Mouse (Mus musculus) CH12.LX (cell line): ENCODE results near the gene Rab21. TPM values are rescaled to one million over a fixed set of nuclear protein-coding genes. Genes with fewer than 3 reads are reported as not detected.

Experiments used
- DNase-seq: peaks from one replicate; pipeline ENCODE4 v3.0.0-alpha.2; 2013; ENCODE audit errors: extremely low read depth
- H3K27ac ChIP-seq: 2 replicates; pipeline ENCODE4 v1.5.1; 2012; ENCODE audit warnings: low read depth, mild to moderate bottlenecking, control low read depth, moderate library complexity; ENCODE audit not compliant: insufficient read depth
- H3K27me3 ChIP-seq: replicated peaks from 2 replicates; pipeline ENCODE3; 2012; ENCODE audit warnings: inconsistent platforms
- H3K36me3 ChIP-seq, 2 experiments: replicated peaks in 1 of 2; 2 replicates each; pipeline versions ENCODE3 to v1.6.1; 2012; ENCODE audit warnings: inconsistent platforms in 1 of 2, low read length in 1 of 2, mild to moderate bottlenecking in 1 of 2, mixed read lengths in 1 of 2, moderate library complexity in 1 of 2; ENCODE audit not compliant: control insufficient read depth in 1 of 2, insufficient read depth in 1 of 2
- H3K4me1 ChIP-seq, 2 experiments: 2 replicates each; pipeline ENCODE4 v1.6.1; 2012; ENCODE audit warnings: inconsistent platforms in 1 of 2, moderate library complexity in 1 of 2; ENCODE audit not compliant: insufficient read depth in 2 of 2, control insufficient read depth in 1 of 2
- H3K4me2 ChIP-seq: 2 replicates; pipeline ENCODE4 v1.6.1; 2012; ENCODE audit warnings: low read depth, mild to moderate bottlenecking, control low read depth; ENCODE audit not compliant: poor library complexity, insufficient read depth, severe bottlenecking
- H3K4me3 ChIP-seq, 3 experiments: fragments of 150-350 bp in 1 of 3; sonication (generic) in 1 of 3; replicated peaks in 1 of 3; 2 replicates each; pipeline versions ENCODE3 to v1.5.1; 2011 to 2012; ENCODE audit warnings: low read depth in 2 of 3, low read length in 2 of 3, mild to moderate bottlenecking in 2 of 3, moderate library complexity in 2 of 3, control low read depth in 1 of 3, improper control_type of control experiment in 1 of 3, inconsistent platforms in 1 of 3, mixed read lengths in 1 of 3; ENCODE audit not compliant: poor library complexity in 1 of 3
- H3K79me2 ChIP-seq: replicated peaks from 2 replicates; pipeline ENCODE4 v1.6.1; 2012; ENCODE audit warnings: mild to moderate bottlenecking, moderate library complexity; ENCODE audit not compliant: control insufficient read depth, poor library complexity, insufficient read depth, severe bottlenecking; ENCODE audit errors: extremely low read depth
- H3K9ac ChIP-seq: 2 replicates; pipeline ENCODE4 v1.6.1; 2012; ENCODE audit warnings: low read depth, mild to moderate bottlenecking, control low read depth, moderate library complexity; ENCODE audit not compliant: insufficient read depth
- H3K9me3 ChIP-seq: replicated peaks from 2 replicates; pipeline ENCODE3; 2012; ENCODE audit warnings: low read length, inconsistent platforms, mixed read lengths
- BHLHE40 ChIP-seq: IDR thresholded peaks from 2 replicates; pipeline ENCODE4 v1.6.1; 2011; ENCODE audit warnings: mild to moderate bottlenecking, low read depth, low read length, improper control_type of control experiment
- CHD2 ChIP-seq: IDR thresholded peaks from 2 replicates; pipeline ENCODE4 v1.6.1; 2011; ENCODE audit warnings: low read length, improper control_type of control experiment
- E2F4 ChIP-seq: IDR thresholded peaks from 2 replicates; pipeline ENCODE4 v1.6.1; 2011; ENCODE audit warnings: low read depth, low read length, improper control_type of control experiment; ENCODE audit not compliant: insufficient replicate concordance
- ELF1 ChIP-seq: IDR thresholded peaks from 2 replicates; pipeline ENCODE4 v1.6.1; 2014; ENCODE audit warnings: low read depth, mild to moderate bottlenecking, inconsistent platforms, low read length, improper control_type of control experiment
- EP300 ChIP-seq: IDR thresholded peaks from 2 replicates; pipeline ENCODE4 v1.6.1; 2011; ENCODE audit warnings: low read length, improper control_type of control experiment
- ETS1 ChIP-seq: conservative IDR thresholded peaks from 2 replicates; pipeline ENCODE4 v1.6.1; 2012; ENCODE audit warnings: low read depth, mild to moderate bottlenecking, inconsistent platforms, low read length, improper control_type of control experiment, moderate library complexity
- GABPA ChIP-seq: IDR thresholded peaks from 2 replicates; pipeline ENCODE4 v1.6.1; 2012; ENCODE audit warnings: low read depth, low read length, improper control_type of control experiment, inconsistent platforms; ENCODE audit not compliant: insufficient replicate concordance
- HCFC1 ChIP-seq: IDR thresholded peaks from 2 replicates; pipeline ENCODE4 v1.6.1; 2012; ENCODE audit warnings: low read depth, mild to moderate bottlenecking, inconsistent platforms, low read length, improper control_type of control experiment
- IRF4 ChIP-seq: IDR thresholded peaks from 2 replicates; pipeline ENCODE4 v1.6.1; 2014; ENCODE audit warnings: low read depth, mild to moderate bottlenecking, inconsistent platforms, low read length, improper control_type of control experiment
- JUN ChIP-seq: IDR thresholded peaks from 2 replicates; pipeline ENCODE4 v1.6.1; 2011; ENCODE audit warnings: low read depth, mild to moderate bottlenecking, low read length, improper control_type of control experiment, moderate library complexity; ENCODE audit not compliant: insufficient read depth
- JUND ChIP-seq: conservative IDR thresholded peaks from 2 replicates; pipeline ENCODE4 v1.6.1; 2011; ENCODE audit warnings: low read depth, low read length, improper control_type of control experiment
- KAT2A ChIP-seq: IDR thresholded peaks from 2 replicates; pipeline ENCODE4 v1.6.1; 2012; ENCODE audit warnings: low read length, improper control_type of control experiment, inconsistent platforms; ENCODE audit not compliant: insufficient replicate concordance
- MAFK ChIP-seq: IDR thresholded peaks from 2 replicates; pipeline ENCODE4 v1.6.1; 2011; ENCODE audit warnings: low read length, improper control_type of control experiment; ENCODE audit not compliant: insufficient replicate concordance
- MEF2A ChIP-seq: IDR thresholded peaks from 2 replicates; pipeline ENCODE4 v1.6.1; 2014; ENCODE audit warnings: low read depth, mild to moderate bottlenecking, inconsistent platforms, low read length, improper control_type of control experiment, borderline replicate concordance
- MYC ChIP-seq: IDR thresholded peaks from 2 replicates; pipeline ENCODE4 v1.6.1; 2011; ENCODE audit warnings: low read depth, mild to moderate bottlenecking, improper control_type of control experiment, low read length
- NELFE ChIP-seq: IDR thresholded peaks from 2 replicates; pipeline ENCODE4 v1.6.1; 2011; ENCODE audit warnings: low read depth, low read length, improper control_type of control experiment
- NRF1 ChIP-seq: IDR thresholded peaks from 2 replicates; pipeline ENCODE4 v1.6.1; 2014; ENCODE audit warnings: low read depth, mild to moderate bottlenecking, inconsistent platforms, low read length, improper control_type of control experiment, moderate library complexity
- POLR2AphosphoS2 ChIP-seq: IDR thresholded peaks from 2 replicates; pipeline ENCODE4 v1.6.1; 2011; ENCODE audit warnings: low read depth, low read length, improper control_type of control experiment
- RAD21 ChIP-seq: IDR thresholded peaks from 2 replicates; pipeline ENCODE4 v1.6.1; 2011; ENCODE audit warnings: low read depth, mild to moderate bottlenecking, low read length, improper control_type of control experiment, moderate library complexity
- RCOR1 ChIP-seq: conservative IDR thresholded peaks from 2 replicates; pipeline ENCODE4 v1.6.1; 2012; ENCODE audit warnings: low read depth, mild to moderate bottlenecking, inconsistent platforms, low read length, improper control_type of control experiment
- TBP ChIP-seq: conservative IDR thresholded peaks from 2 replicates; pipeline ENCODE4 v1.6.1; 2011; ENCODE audit warnings: low read depth, low read length, improper control_type of control experiment
- USF1 ChIP-seq: IDR thresholded peaks from 2 replicates; pipeline ENCODE4 v1.6.1; 2014; ENCODE audit warnings: low read depth, mild to moderate bottlenecking, inconsistent platforms, low read length, improper control_type of control experiment
- ZC3H11A ChIP-seq: IDR thresholded peaks from 2 replicates; pipeline ENCODE4 v1.6.1; 2012; ENCODE audit warnings: low read depth, mild to moderate bottlenecking, inconsistent platforms, low read length, improper control_type of control experiment
- ZMIZ1 ChIP-seq: IDR thresholded peaks from 2 replicates; pipeline ENCODE4 v1.6.1; 2012; ENCODE audit warnings: low read depth, mild to moderate bottlenecking, inconsistent platforms, low read length, improper control_type of control experiment
- ZNF384 ChIP-seq: IDR thresholded peaks from 2 replicates; pipeline ENCODE4 v1.6.1; 2012; ENCODE audit warnings: low read depth, low read length, improper control_type of control experiment, inconsistent platforms
- dilution Hi-C: fragments of 300-500 bp; cut with MboI; formaldehyde crosslinking; loops from 2 replicates; pipeline ENCODE4 v1.14.3; 2020; ENCODE audit warnings: low sequenced_read_pairs; ENCODE audit not compliant: extremely low pct_unique_long_range_greater_than_20kb, extremely low pct_ligation_motif_present
- in situ Hi-C: fragments of 300-500 bp; cut with MboI; formaldehyde crosslinking; loops from 3 replicates; pipeline ENCODE4 v1.14.3; 2019; ENCODE audit warnings: low sequenced_read_pairs, low pct_ligation_motif_present, low pct_unique_long_range_greater_than_20kb, mixed read lengths
- polyA plus RNA-seq: library from polyadenylated mRNA; unstranded; fragments of >175 nt; gene quantifications from 2 replicates; pipeline ENCODE4 v1.2.1, GENCODE M21; 2012; ENCODE audit warnings: low read depth; ENCODE audit not compliant: insufficient read length
- total RNA-seq, 2 experiments: library from RNA; depleted of rRNA; stranded (reverse); fragments of 300-350 nt in 1 of 2; fragments of >200 nt in 1 of 2; gene quantifications; 2 replicates each; pipeline ENCODE4 v1.2.3; 2012 to 2014

Gene Rab21
- total and polyA plus RNA-seq, 3 experiments, result 55.6 to 58.4 (median 57.4) TPM

DNA sequence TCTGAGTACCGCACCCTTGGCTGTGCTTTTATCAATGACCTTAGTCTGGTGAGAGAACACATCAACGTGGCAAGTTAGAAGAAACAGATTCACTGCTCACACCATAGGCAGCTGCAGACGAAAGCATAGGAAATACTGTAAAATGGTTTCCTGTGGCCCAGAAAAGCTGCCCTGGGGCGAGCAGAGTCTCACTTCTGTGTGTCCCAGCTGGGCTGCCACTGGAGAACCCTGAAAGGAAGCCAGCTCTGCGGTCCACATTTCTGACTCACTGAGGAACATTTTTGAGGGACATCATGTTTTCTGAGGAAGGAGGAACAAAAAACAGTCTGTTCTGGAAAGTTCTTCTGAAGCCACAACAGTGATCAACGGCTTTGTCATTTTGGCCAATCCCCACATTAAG lies 13.1 kb upstream of the Rab21 start:
- TF ChIP-seq BHLHE40 (peak; percentile 36; the same call in 1 of the 2 replicates), ZNF384 (no peak), ELF1 (no peak), ZC3H11A (no peak), KAT2A (no peak), HCFC1 (no peak), ETS1 (peak; percentile 55), POLR2AphosphoS2 (no peak), MAFK (no peak), MYC (no peak), ZMIZ1 (no peak), E2F4 (no peak), GABPA (no peak), IRF4 (0 out of 2 replicates have a peak, but pooled peaks have one; percentile 22), CHD2 (no peak), NRF1 (no peak), EP300 (peak; percentile 52; the same call in 1 of the 2 replicates), JUN (no peak), TBP (0 out of 2 replicates have a peak, but pooled peaks have one; percentile 18), JUND (no peak; the same call in 1 of the 2 replicates), RAD21 (no peak), NELFE (no peak), MEF2A (0 out of 2 replicates have a peak, but pooled peaks have one; percentile 17), USF1 (no peak), RCOR1 (no peak)
- dilution Hi-C loops, result no loop called here
- no peaks in the 10 kb centered on the region for H3K27me3 ChIP-seq
- no peak overlapping the region for H3K9ac ChIP-seq
- H3K79me2 ChIP-seq, result no peaks in the 10 kb centered on the region
- H3K9me3 ChIP-seq, result no peaks in the 10 kb centered on the region
- no peaks in the 10 kb centered on the region for H3K36me3 ChIP-seq
- peak overlapping the region; percentile 14; the same call in 1 of the 2 replicates for H3K27ac ChIP-seq
- peak; percentile 64 for DNase-seq
- in situ Hi-C loops, result no loop called here
- H3K4me3 ChIP-seq, result no peak overlapping the region
- peaks cover 17 to 47% of the 10 kb centered on the region in 2 experiments for H3K4me1 ChIP-seq
- H3K4me2 ChIP-seq, result no peak overlapping the region
